Mouse (Mus musculus) CD4-positive, CD25-positive, alpha-beta regulatory T cell, adult 2 months (primary cell): ENCODE data around the gene Svs1.
A peak's percentile ranks its signal among the peaks of the same experiment; 100 is the strongest.

ENCODE experiments used
- DNase-seq: peaks from one replicate; pipeline ENCODE4 v3.0.0-alpha.2; 2012; ENCODE audit warnings: low read depth, low spot score

The Svs1 gene

DNA sequence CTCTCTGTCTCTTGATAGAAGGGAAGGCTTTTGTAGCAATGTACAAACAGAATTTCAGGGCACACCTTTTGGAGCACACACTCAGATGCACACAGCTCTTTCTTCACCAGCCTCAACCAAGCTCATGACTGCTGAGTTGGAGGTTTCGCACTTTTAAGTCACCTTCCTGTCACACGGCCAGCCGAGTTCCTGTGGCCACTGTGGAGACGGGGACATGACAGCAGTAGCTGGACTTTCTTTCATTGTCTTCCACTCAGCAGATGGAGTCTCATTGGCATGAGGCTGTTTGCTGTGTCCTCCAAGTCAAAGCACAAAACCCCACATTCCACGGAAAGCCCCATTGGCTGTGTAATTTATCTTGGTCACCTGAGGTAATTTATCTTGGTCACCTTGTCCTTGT lies 24.5 kb downstream of the Svs1 start:
- DNase-seq: no peak

DNA sequence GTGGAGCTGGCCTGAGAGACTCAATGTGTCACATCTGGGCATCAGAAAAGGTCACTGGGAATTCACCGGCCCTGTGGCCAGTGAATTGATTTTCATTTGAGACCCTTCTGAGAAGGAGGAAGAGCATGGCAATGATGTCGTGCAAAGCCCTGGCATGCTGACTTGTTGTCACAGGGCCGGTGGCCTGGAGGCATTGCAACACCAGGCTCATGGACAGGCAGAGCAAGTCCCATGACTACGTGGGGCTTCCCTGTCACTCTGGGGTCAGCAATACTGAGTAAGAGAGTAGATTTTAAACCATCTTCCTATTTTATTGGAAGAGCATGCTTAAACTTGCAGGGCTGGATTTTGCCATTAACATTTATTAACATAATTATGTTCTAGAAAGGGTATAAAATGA lies 26.4 kb downstream of the Svs1 start:
- no peak for DNase-seq

- peak; percentile 73 for DNase-seq
These were observed 26.8 kb downstream of the Svs1 start for GRCm38 (mm10) chr6:49013458-49013857.

GRCm38 (mm10) chr6:49017150-49017549 lies 30.5 kb downstream of the Svs1 start:
- peak; percentile 61 for DNase-seq

- DNase-seq: no peak
These were observed 32.7 kb downstream of the Svs1 start for GRCm38 (mm10) chr6:49019341-49019740.

DNA sequence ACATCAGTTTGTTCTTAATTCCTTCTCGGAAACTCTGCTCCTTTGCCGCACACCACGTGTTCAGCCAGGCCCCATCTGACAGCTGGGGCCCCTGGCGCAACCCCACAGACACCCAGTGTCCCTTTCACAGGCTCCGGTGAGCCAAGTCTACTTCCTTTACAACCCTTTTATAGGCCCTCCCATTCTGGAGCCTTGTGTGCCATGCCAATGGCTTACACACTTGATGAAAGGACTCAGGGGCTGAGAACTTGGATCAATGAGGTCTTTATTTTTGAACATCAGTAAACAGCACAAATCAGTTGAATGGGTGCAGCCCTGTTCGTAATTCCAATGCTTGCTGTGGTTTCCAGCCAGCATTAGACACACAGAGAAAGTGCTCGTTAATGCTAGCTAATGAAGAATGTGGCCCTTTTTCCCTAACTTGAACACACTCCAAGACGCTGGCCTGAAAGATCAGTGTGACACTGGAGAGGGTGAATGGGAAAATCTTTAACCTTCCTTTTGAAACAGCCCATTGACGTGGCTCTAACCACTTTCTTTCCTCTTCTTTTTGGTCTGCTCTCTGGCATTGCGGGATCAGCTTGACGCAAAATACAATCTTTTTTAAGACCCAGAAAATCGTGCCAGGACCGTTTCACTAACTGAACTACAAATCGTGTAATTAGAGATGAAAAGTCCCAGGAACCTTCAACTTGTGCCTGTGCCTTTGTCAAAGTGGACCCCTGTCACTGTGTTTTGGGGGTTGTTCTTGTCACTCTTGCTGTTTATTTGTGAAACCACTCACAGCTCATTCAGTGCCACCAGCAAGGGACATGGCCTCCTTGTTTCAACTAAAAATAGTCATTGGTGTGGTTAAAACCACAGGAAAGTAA lies 34.7 kb downstream of the Svs1 start:
- DNase-seq: no peak

- no peak for DNase-seq
These were observed 35.7 kb downstream of the Svs1 start for GRCm38 (mm10) chr6:49022384-49022783.

- DNase-seq: no peak
These were observed 36.7 kb downstream of the Svs1 start for GRCm38 (mm10) chr6:49023315-49023714.

DNA sequence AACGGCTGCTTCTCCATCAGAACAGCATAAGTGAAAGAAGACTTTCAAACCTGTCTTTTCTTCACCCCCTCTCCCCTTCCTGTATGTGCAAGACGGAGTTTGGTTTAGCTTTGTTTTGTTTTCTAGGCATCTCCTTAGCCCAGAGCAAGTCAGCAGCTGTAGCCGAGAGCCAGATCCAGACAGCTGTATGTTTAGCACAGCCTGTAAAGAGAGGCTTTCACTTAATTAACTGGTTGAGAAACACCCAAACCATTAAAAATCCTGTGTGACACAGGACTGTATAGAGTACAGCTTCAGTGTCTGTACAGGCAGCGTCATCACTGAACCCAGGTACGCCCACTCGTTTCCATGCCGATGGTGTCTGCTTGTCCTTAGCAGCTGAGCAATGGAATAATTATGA lies 38.6 kb downstream of the Svs1 start:
- DNase-seq: no peak

- DNase-seq: no peak
These were observed 39.8 kb downstream of the Svs1 start for GRCm38 (mm10) chr6:49026496-49026895.

GRCm38 (mm10) chr6:49028019-49028418 lies 41.4 kb downstream of the Svs1 start:
- DNase-seq: no peak

- no peak for DNase-seq
These were observed 42.0 kb downstream of the Svs1 start for GRCm38 (mm10) chr6:49028708-49029107.

- no peak for DNase-seq
These were observed 44.6 kb downstream of the Svs1 start for GRCm38 (mm10) chr6:49031230-49031629.

- DNase-seq: no peak
These were observed 46.1 kb downstream of the Svs1 start for GRCm38 (mm10) chr6:49032783-49033182.

- DNase-seq: peak; percentile 61
These were observed 49.9 kb downstream of the Svs1 start, which contains the start of gene Gpnmb for GRCm38 (mm10) chr6:49036275-49037267. Gpnmb (plus strand) TSS chr6:49036546.

- DNase-seq: no peak
These were observed 50.6 kb downstream of the Svs1 start for GRCm38 (mm10) chr6:49037268-49037662.

- peak; percentile 87 for DNase-seq
These were observed 53.0 kb downstream of the Svs1 start for GRCm38 (mm10) chr6:49039470-49040180.
